Comparison of ENCODE assay signal across 19 mouse cellular contexts in the genomic region with DNA sequence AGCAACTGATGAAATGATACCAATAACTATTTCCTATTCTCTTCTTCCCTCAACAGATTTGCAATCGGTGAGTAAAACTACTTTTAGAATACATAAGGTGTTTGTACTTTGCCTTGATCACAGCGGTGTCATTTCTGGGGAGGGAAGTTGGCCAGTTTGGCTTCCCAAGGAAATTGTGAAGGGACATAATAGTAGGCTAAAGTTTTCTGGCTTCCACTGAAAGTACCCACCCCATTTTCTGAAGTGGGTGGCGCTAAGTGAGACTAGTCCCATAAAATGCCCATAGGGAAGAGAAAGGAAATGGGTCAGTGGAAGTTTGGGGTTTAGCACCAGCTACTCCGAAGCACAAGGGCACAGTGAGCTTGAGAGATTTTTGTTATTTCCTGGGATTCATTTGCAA. TPM values are rescaled to one million over a fixed set of nuclear protein-coding genes. Genes with fewer than 3 reads are reported as not detected.
A peak's percentile ranks its signal among the peaks of the same experiment; 100 is the strongest.
DNase-seq lines count a peak whose midpoint lies in the region; ATAC-seq and TF ChIP-seq lines count a peak whose summit lies in the region.
"Had no signal": no experiment of that assay in that cellular context is flagged by ENCODE, and none has a peak within 500 bp of the region (broad histone marks: within the 10 kb centered on the region; RNA-seq: fewer than 3 reads in every experiment).

No protein-coding gene starts in this region.

- DNase-seq in liver, postnatal 0 days, result no peak
- no peak for DNase-seq in midbrain, embryonic 10.5 days (ENCODE audit: low spot score)
- no peak for DNase-seq in left cerebral cortex, postnatal 10 days (ENCODE audit: extremely low spot score in 1 of 2, low spot score in 2 of 2)
- DNase-seq: B cell, adult 2 months; cerebellum, adult 2 months; embryo, embryonic 11 days; gastrocnemius, postnatal 10 days; heart, postnatal 4 days; kidney, adult 18-20 months; left cerebral cortex, postnatal 4 days; spleen, adult 18-20 months; thymus, adult 18-20 months had no signal

- no peak overlapping the region for H3K27ac ChIP-seq in heart, embryonic 13.5 days (replicated peaks)
- no peak overlapping the region for H3K27ac ChIP-seq in heart, embryonic 11.5 days (ENCODE audit: low read depth, low read length)
- H3K27ac ChIP-seq in liver, embryonic 12.5 days, result no peak overlapping the region
- no peak overlapping the region for H3K27ac ChIP-seq in liver, postnatal 0 days (ENCODE audit: low read depth)
- no peak overlapping the region for H3K27ac ChIP-seq in embryonic facial prominence, embryonic 15.5 days (replicated peaks)
- no peak overlapping the region for H3K27ac ChIP-seq in stomach, embryonic 15.5 days
- H3K27ac ChIP-seq in midbrain, embryonic 10.5 days (replicated peaks), result no peak overlapping the region
- H3K27ac ChIP-seq: midbrain, embryonic 12.5 days had no signal

- intact Hi-C loops in left cerebral cortex, postnatal 10 days (cut with DNase I), result no loop called here

- TF ChIP-seq CTCF in liver, postnatal 0 days (IDR thresholded peaks at IDR 0.05; ENCODE audit: low read depth), result no peak

- no peaks in the 10 kb centered on the region for H3K9me3 ChIP-seq in heart, embryonic 13.5 days
- H3K9me3 ChIP-seq in heart, embryonic 11.5 days (replicated peaks; ENCODE audit: control insufficient read depth, low read length), result no peaks in the 10 kb centered on the region
- no peaks in the 10 kb centered on the region for H3K9me3 ChIP-seq in liver, embryonic 12.5 days (replicated peaks)
- H3K9me3 ChIP-seq in liver, postnatal 0 days (ENCODE audit: low read length), result no peaks in the 10 kb centered on the region
- H3K9me3 ChIP-seq in embryonic facial prominence, embryonic 15.5 days (replicated peaks), result no peaks in the 10 kb centered on the region
- no peaks in the 10 kb centered on the region for H3K9me3 ChIP-seq in stomach, embryonic 15.5 days
- H3K9me3 ChIP-seq in midbrain, embryonic 10.5 days (replicated peaks), result no peaks in the 10 kb centered on the region
- H3K9me3 ChIP-seq: G1E; midbrain, embryonic 12.5 days had no signal

- peaks cover 18% of the 10 kb centered on the region; the same call in 1 of the 2 replicates for H3K36me3 ChIP-seq in heart, embryonic 13.5 days
- no peaks in the 10 kb centered on the region for H3K36me3 ChIP-seq in heart, embryonic 11.5 days (ENCODE audit: control insufficient read depth, insufficient read depth, low read length)
- no peaks in the 10 kb centered on the region; the same call in 1 of the 2 replicates for H3K36me3 ChIP-seq in liver, embryonic 12.5 days
- no peaks in the 10 kb centered on the region for H3K36me3 ChIP-seq in liver, postnatal 0 days (replicated peaks; ENCODE audit: insufficient read depth, low read length)
- H3K36me3 ChIP-seq in embryonic facial prominence, embryonic 15.5 days, result peaks cover 13% of the 10 kb centered on the region; the same call in 1 of the 2 replicates
- H3K36me3 ChIP-seq in stomach, embryonic 15.5 days, result 0 out of 2 replicates have a peak, but pooled peaks cover 2% of the 10 kb centered on the region
- H3K36me3 ChIP-seq in midbrain, embryonic 10.5 days, result no peaks in the 10 kb centered on the region
- H3K36me3 ChIP-seq: G1E; midbrain, embryonic 12.5 days had no signal

- peak overlapping the region; percentile 52; the same call in 1 of the 2 replicates for H3K9ac ChIP-seq in heart, embryonic 13.5 days
- no peak overlapping the region for H3K9ac ChIP-seq in heart, embryonic 11.5 days (ENCODE audit: low read depth, low read length)
- no peak overlapping the region for H3K9ac ChIP-seq in liver, embryonic 12.5 days
- no peak overlapping the region for H3K9ac ChIP-seq in liver, postnatal 0 days (replicated peaks)
- no peak overlapping the region for H3K9ac ChIP-seq in embryonic facial prominence, embryonic 15.5 days
- 0 out of 2 replicates have a peak overlapping the region, but pooled peaks have one; percentile 12 for H3K9ac ChIP-seq in stomach, embryonic 15.5 days
- H3K9ac ChIP-seq: midbrain, embryonic 12.5 days had no signal

- peak overlapping the region; percentile 89 for H3K4me2 ChIP-seq in heart, embryonic 13.5 days
- no peak overlapping the region for H3K4me2 ChIP-seq in heart, embryonic 11.5 days
- H3K4me2 ChIP-seq in liver, embryonic 12.5 days, result 0 out of 2 replicates have a peak overlapping the region, but pooled peaks have one; percentile 6
- H3K4me2 ChIP-seq in liver, postnatal 0 days (ENCODE audit: low read depth, low read length), result no peak overlapping the region
- peak overlapping the region; percentile 71 for H3K4me2 ChIP-seq in embryonic facial prominence, embryonic 15.5 days (replicated peaks)
- peak overlapping the region; percentile 42 for H3K4me2 ChIP-seq in stomach, embryonic 15.5 days
- H3K4me2 ChIP-seq: midbrain, embryonic 12.5 days had no signal

- TF ChIP-seq EP300 in liver, postnatal 0 days (IDR thresholded peaks at IDR 0.05; ENCODE audit: low read depth), result no peak

- 71% methylated on average over 4 of the region's 4 CpGs for WGBS in heart, embryonic 13.5 days
- WGBS in heart, embryonic 11.5 days (ENCODE audit: insufficient replicate concordance), result 76% methylated on average over 4 of the region's 4 CpGs
- WGBS in liver, embryonic 12.5 days (ENCODE audit: insufficient replicate concordance), result 71% methylated on average over 4 of the region's 4 CpGs
- 77% methylated on average over 4 of the region's 4 CpGs for WGBS in liver, postnatal 0 days (ENCODE audit: insufficient replicate concordance)
- WGBS in embryonic facial prominence, embryonic 15.5 days, result 61% methylated on average over 4 of the region's 4 CpGs
- WGBS in stomach, embryonic 15.5 days, result 83% methylated on average over 4 of the region's 4 CpGs
- whole genome bisulfite sequencing in midbrain, embryonic 10.5 days, result 78% methylated on average over 4 of the region's 4 CpGs

- no peak for ATAC-seq in heart, embryonic 13.5 days (ENCODE audit: extremely low read depth, insufficient number of reproducible peaks, low FRiP score, low TSS enrichment)
- no peak for ATAC-seq in heart, embryonic 11.5 days (replicated peaks; ENCODE audit: insufficient number of reproducible peaks, low FRiP score, low TSS enrichment)
- no peak for ATAC-seq in liver, embryonic 12.5 days
- ATAC-seq in liver, postnatal 0 days, result no peak
- no peak for ATAC-seq in embryonic facial prominence, embryonic 15.5 days (ENCODE audit: insufficient number of reproducible peaks, low FRiP score, low TSS enrichment, low read depth)
- ATAC-seq in stomach, embryonic 15.5 days (ENCODE audit: insufficient read depth, low FRiP score, low read depth), result no peak

- peaks cover 18% of the 10 kb centered on the region for H3K4me1 ChIP-seq in heart, embryonic 13.5 days
- H3K4me1 ChIP-seq in heart, embryonic 11.5 days (ENCODE audit: control insufficient read depth, insufficient read depth, low read length), result no peaks in the 10 kb centered on the region
- H3K4me1 ChIP-seq in liver, embryonic 12.5 days, result peaks cover 13% of the 10 kb centered on the region
- H3K4me1 ChIP-seq in liver, postnatal 0 days (ENCODE audit: insufficient read depth), result peaks cover 6% of the 10 kb centered on the region; the same call in 1 of the 2 replicates
- H3K4me1 ChIP-seq in embryonic facial prominence, embryonic 15.5 days, result peaks cover 16% of the 10 kb centered on the region
- H3K4me1 ChIP-seq in stomach, embryonic 15.5 days, result peaks cover 4% of the 10 kb centered on the region; the same call in 1 of the 2 replicates
- peaks cover 22% of the 10 kb centered on the region for H3K4me1 ChIP-seq in midbrain, embryonic 10.5 days

- no peaks in the 10 kb centered on the region for H3K27me3 ChIP-seq in heart, embryonic 13.5 days (replicated peaks)
- H3K27me3 ChIP-seq in heart, embryonic 11.5 days (ENCODE audit: control insufficient read depth, insufficient read depth, low read length), result no peaks in the 10 kb centered on the region
- peaks cover 12% of the 10 kb centered on the region for H3K27me3 ChIP-seq in liver, embryonic 12.5 days (replicated peaks)
- peaks cover 11% of the 10 kb centered on the region; the same call in 1 of the 2 replicates for H3K27me3 ChIP-seq in liver, postnatal 0 days (ENCODE audit: insufficient read depth, low read length)
- H3K27me3 ChIP-seq in embryonic facial prominence, embryonic 15.5 days, result no peaks in the 10 kb centered on the region
- H3K27me3 ChIP-seq in stomach, embryonic 15.5 days (replicated peaks), result no peaks in the 10 kb centered on the region
- H3K27me3 ChIP-seq in midbrain, embryonic 10.5 days (ENCODE audit: low read depth, poor library complexity, severe bottlenecking), result peaks cover 35% of the 10 kb centered on the region

- peak overlapping the region; percentile 60 for H3K4me3 ChIP-seq in heart, embryonic 13.5 days
- no peak overlapping the region for H3K4me3 ChIP-seq in heart, embryonic 11.5 days (ENCODE audit: low read depth, low read length)
- no peak overlapping the region for H3K4me3 ChIP-seq in liver, embryonic 12.5 days
- no peak overlapping the region for H3K4me3 ChIP-seq in liver, postnatal 0 days (ENCODE audit: low read depth, low read length)
- H3K4me3 ChIP-seq in embryonic facial prominence, embryonic 15.5 days (replicated peaks), result peak overlapping the region; percentile 54
- H3K4me3 ChIP-seq in stomach, embryonic 15.5 days (replicated peaks), result peak overlapping the region; percentile 21
- no peak overlapping the region for H3K4me3 ChIP-seq in midbrain, embryonic 10.5 days
- H3K4me3 ChIP-seq: midbrain, embryonic 12.5 days had no signal

RNA-seq across cellular contexts. Expression of gene Col1a2, which starts 3.7 kb away (rescaled TPM):
- polyA plus RNA-seq in heart, embryonic 13.5 days (2015; fragmentation: Nextera tagmentation; extraction: Ambion mirVana), result 253 and 328 TPM in 2 replicates
- polyA plus RNA-seq in heart, embryonic 11.5 days (2014; fragmentation: Nextera tagmentation; extraction: Ambion mirVana), result 113 and 141 TPM in 2 replicates
- polyA plus RNA-seq in liver, embryonic 12.5 days (2016; fragmentation: Nextera tagmentation; extraction: Ambion mirVana), result 85.5 and 94.7 TPM in 2 replicates
- 21.9 and 24.8 TPM in 2 replicates for polyA plus RNA-seq in liver, postnatal 0 days (2015; fragmentation: Nextera tagmentation; extraction: Ambion mirVana)
- 2,269 and 2,307 TPM in 2 replicates for polyA plus RNA-seq in embryonic facial prominence, embryonic 15.5 days (2015; fragmentation: Nextera tagmentation; extraction: Ambion mirVana)
- polyA plus RNA-seq in stomach, embryonic 15.5 days (2015; fragmentation: Nextera tagmentation; extraction: Ambion mirVana), result 740 and 755 TPM in 2 replicates
- 84.9 and 139 TPM in 2 replicates for polyA plus RNA-seq in midbrain, embryonic 10.5 days (2016; fragmentation: Nextera tagmentation; extraction: Ambion mirVana)
- total RNA-seq in left cerebral cortex, postnatal 10 days (2021), result 10 to 100 TPM; 47.2 to 53.0 TPM
- polyA plus RNA-seq: G1E had no signal

Comparison
In these comparisons a context has a peak if more than half of its experiments do, and no peak if none do; other contexts are left out.
1. H3K4me2 ChIP-seq: peak in heart, embryonic 13.5 days (single experiment), liver, embryonic 12.5 days (single experiment), embryonic facial prominence, embryonic 15.5 days (single experiment) and stomach, embryonic 15.5 days (single experiment); none in heart, embryonic 11.5 days (single experiment) and liver, postnatal 0 days (single experiment).
2. H3K4me3 ChIP-seq: peak in heart, embryonic 13.5 days (single experiment), embryonic facial prominence, embryonic 15.5 days (single experiment) and stomach, embryonic 15.5 days (single experiment); none in heart, embryonic 11.5 days (single experiment), liver, embryonic 12.5 days (single experiment), liver, postnatal 0 days (single experiment) and midbrain, embryonic 10.5 days (single experiment).
3. H3K9ac ChIP-seq: peak in heart, embryonic 13.5 days (single experiment) and stomach, embryonic 15.5 days (single experiment); none in heart, embryonic 11.5 days (single experiment), liver, embryonic 12.5 days (single experiment), liver, postnatal 0 days (single experiment) and embryonic facial prominence, embryonic 15.5 days (single experiment).